Mouse (Mus musculus): ENCODE data around the gene Sbp.
A peak's percentile ranks its signal among the peaks of the same experiment; 100 is the strongest.

Gene Sbp

GRCm38 (mm10) chr17:23992789-23993553, 51.5 kb downstream of the Sbp start:
- DNase-seq (ENCODE audit: low spot score) = peak; percentile 62

- peak; percentile 88 for DNase-seq (ENCODE audit: low spot score)
These were observed 52.3 kb downstream of the Sbp start for GRCm38 (mm10) chr17:23993559-23994428.

- DNase-seq (ENCODE audit: low spot score) = no peak
These were observed 53.2 kb downstream of the Sbp start for GRCm38 (mm10) chr17:23994667-23995066.
